8 mouse cellular contexts compared by ENCODE assay signal in genomic region chr17:7168961-7169626, GRCm38 (mm10). TPM values are rescaled to one million over a fixed set of nuclear protein-coding genes. Genes with fewer than 3 reads are reported as not detected.
A peak's percentile ranks its signal among the peaks of the same experiment; 100 is the strongest.
DNase-seq lines count a peak whose midpoint lies in the region; ATAC-seq and TF ChIP-seq lines count a peak whose summit lies in the region.

No protein-coding gene starts in this region.

- H3K4me2 ChIP-seq in heart, postnatal 0 days (ENCODE audit: low read depth, low read length): peak overlapping the region; percentile 66

- H3K36me3 ChIP-seq in thymus, adult 2 months (ENCODE audit: control insufficient read depth, insufficient read depth, low read length): no peaks in the 10 kb centered on the region
- no peaks in the 10 kb centered on the region for H3K36me3 ChIP-seq in heart, postnatal 0 days (replicated peaks; ENCODE audit: control insufficient read depth, insufficient read depth, low read length)

- 16% methylated on average over 15 of the region's 15 CpGs for WGBS in thymus, adult 2 months
- WGBS in heart, postnatal 0 days: 12% methylated on average over 15 of the region's 15 CpGs

- H3K4me1 ChIP-seq in thymus, adult 2 months (replicated peaks; ENCODE audit: control insufficient read depth, insufficient read depth, low read length): peaks cover 12% of the 10 kb centered on the region
- H3K4me1 ChIP-seq in embryonic fibroblast, embryonic 13.5 days (ENCODE audit: control insufficient read depth, insufficient read depth, low read length): peaks cover 5% of the 10 kb centered on the region
- peaks cover 20% of the 10 kb centered on the region for H3K4me1 ChIP-seq in heart, postnatal 0 days (ENCODE audit: control insufficient read depth, insufficient read depth)

- ATAC-seq in heart, postnatal 0 days (ENCODE audit: insufficient read depth, low read depth): peak; percentile 40

- no peak for TF ChIP-seq CTCF in thymus, adult 2 months (IDR thresholded peaks at IDR 0.05; ENCODE audit: borderline replicate concordance, control insufficient read depth, extremely low read depth, insufficient read depth, low read length, poor library complexity)
- TF ChIP-seq CTCF in embryonic fibroblast, embryonic 13.5 days (IDR thresholded peaks at IDR 0.05; ENCODE audit: borderline replicate concordance, insufficient read depth, low read length): no peak
- no peak for TF ChIP-seq CTCF in heart, postnatal 0 days (IDR thresholded peaks at IDR 0.05; ENCODE audit: low read depth)

- H3K27ac ChIP-seq in thymus, adult 2 months (ENCODE audit: control insufficient read depth, insufficient read depth, low read length): peak overlapping the region; percentile 9; the same call in 1 of the 2 replicates
- peak overlapping the region; percentile 28 for H3K27ac ChIP-seq in embryonic fibroblast, embryonic 13.5 days (ENCODE audit: insufficient read depth, low read length)
- peak overlapping the region; percentile 91 for H3K27ac ChIP-seq in heart, postnatal 0 days (ENCODE audit: low read depth)

- peak; percentile 83 for TF ChIP-seq EP300 in heart, postnatal 0 days (IDR thresholded peaks at IDR 0.05; ENCODE audit: low read depth)

- H3K9ac ChIP-seq in heart, postnatal 0 days (replicated peaks; ENCODE audit: low read depth, low read length): peak overlapping the region; percentile 54; the same call in 1 of the 2 replicates

- no peak for TF ChIP-seq POLR2A in thymus, adult 2 months (IDR thresholded peaks at IDR 0.05; ENCODE audit: control insufficient read depth, extremely low read depth, insufficient read depth, low read length, poor library complexity)
- no peak for TF ChIP-seq POLR2A in embryonic fibroblast, embryonic 13.5 days (IDR thresholded peaks at IDR 0.05; ENCODE audit: low read depth, low read length)

- DNase-seq in thymus, adult 2 months: peak; percentile 56
- DNase-seq in thymus, postnatal 0 days (ENCODE audit: low spot score): no peak
- peak; percentile 47 for DNase-seq in heart, postnatal 0 days (ENCODE audit: low spot score)
- peak; percentile 83 for DNase-seq in kidney, postnatal 10 days
- DNase-seq in lung, postnatal 36 days: peak; percentile 90
- DNase-seq in skeletal muscle tissue, adult 2 months (ENCODE audit: low read depth, low spot score): peak; percentile 44
- DNase-seq in layer of hippocampus, postnatal 36 days: no peak

- H3K9me3 ChIP-seq in heart, postnatal 0 days (replicated peaks; ENCODE audit: control insufficient read depth, low read length): no peaks in the 10 kb centered on the region

- peak overlapping the region; percentile 42 for H3K4me3 ChIP-seq in thymus, adult 2 months (ENCODE audit: control insufficient read depth, insufficient read depth, low read length)
- peak overlapping the region; percentile 32 for H3K4me3 ChIP-seq in embryonic fibroblast, embryonic 13.5 days (ENCODE audit: insufficient read depth, low read length)
- peak overlapping the region; percentile 41 for H3K4me3 ChIP-seq in heart, postnatal 0 days (ENCODE audit: low read depth, low read length)

- no peaks in the 10 kb centered on the region for H3K27me3 ChIP-seq in thymus, adult 2 months (ENCODE audit: control insufficient read depth, insufficient read depth, low read length)
- no peaks in the 10 kb centered on the region for H3K27me3 ChIP-seq in heart, postnatal 0 days (ENCODE audit: control insufficient read depth, insufficient read depth, low read length)

RNA-seq across cellular contexts. Expression of gene Rps6ka2, which starts 0.8 kb away (rescaled TPM):
- 7.4 and 8.8 TPM in 2 replicates for polyA plus RNA-seq in thymus, adult 2 months (2012; rRNA removed)
- 1.5 and 2.1 TPM in 2 replicates for polyA plus RNA-seq in thymus, postnatal 0 days (2015; fragmentation: Nextera tagmentation; extraction: Ambion mirVana)
- polyA plus RNA-seq in embryonic fibroblast, embryonic 13.5 days (2011; ENCODE audit: insufficient read length, low read depth, missing spikeins): 21.5 and 22.4 TPM in 2 replicates
- total RNA-seq in heart, postnatal 0 days (2014; rRNA removed; ENCODE audit: low replicate concordance): 36.4 and 37.4 TPM in 2 replicates
- 13.6 and 14.3 TPM in 2 replicates for polyA plus RNA-seq in heart, postnatal 0 days (2015; fragmentation: Nextera tagmentation; extraction: Ambion mirVana)
- 10 to 100 TPM; 30.5 to 38.3 TPM for total RNA-seq in layer of hippocampus, postnatal 36 days (2021)

Comparison
In these comparisons a context has a peak if more than half of its experiments do, and no peak if none do; other contexts are left out.
1. DNase-seq: peak in thymus, adult 2 months (single experiment), heart, postnatal 0 days (single experiment), kidney, postnatal 10 days (single experiment), lung, postnatal 36 days (single experiment) and skeletal muscle tissue, adult 2 months (single experiment); none in thymus, postnatal 0 days (single experiment) and layer of hippocampus, postnatal 36 days (0 of 2).
2. H3K27ac ChIP-seq: peak in every context shown above with its lines; median percentile 91 in heart, postnatal 0 days; 28 in embryonic fibroblast, embryonic 13.5 days; 9 in thymus, adult 2 months.
3. Peak in every context shown above with its lines, with median percentiles within 50 percentile points of each other: H3K4me3 ChIP-seq.